Mouse (Mus musculus) stomach, postnatal 0 days (tissue): ENCODE measurements at regions not wholly inside any gene's neighbourhood (a gene's known extent, or its start where the extent isn't known, plus 50 kb on each side); places are given as distances from the start of the nearest gene placed in this dataset.

Experiments used
- CTCF ChIP-seq: IDR thresholded peaks from 2 replicates; pipeline ENCODE4 v1.5.1; 2016; ENCODE audit warnings: antibody characterized with exemption, low read depth, mild to moderate bottlenecking, moderate library complexity
- EP300 ChIP-seq: optimal IDR thresholded peaks from 2 replicates; pipeline ENCODE3; 2016; ENCODE audit warnings: antibody characterized with exemption

DNA sequence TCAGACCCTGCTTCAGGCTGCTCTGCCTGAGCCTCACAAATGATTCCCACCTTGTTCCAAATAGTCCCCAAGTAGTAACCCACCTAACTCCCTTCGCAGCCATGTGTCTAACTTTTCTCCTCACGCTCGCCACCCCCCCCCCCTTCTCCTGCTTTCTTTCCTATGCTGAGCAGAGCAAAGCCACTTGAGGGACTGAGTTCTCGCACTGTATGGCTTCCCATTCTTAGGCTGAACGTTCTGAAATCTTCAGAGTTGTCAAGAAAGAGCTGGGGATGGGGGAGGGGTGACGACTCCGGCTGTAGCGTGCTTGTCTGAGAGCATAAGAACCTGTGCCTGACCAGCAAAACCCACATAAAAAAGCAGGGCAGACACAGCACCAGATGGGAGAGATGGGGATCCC lies 420.6 kb downstream of the Prss52 start:
- no peak for TF ChIP-seq CTCF
- no peak for TF ChIP-seq EP300
